Mouse (Mus musculus): ENCODE measurements at regions not wholly inside any gene's neighbourhood (a gene's known extent, or its start where the extent isn't known, plus 50 kb on each side); places are given as distances from the start of the nearest gene placed in this dataset.
"Not testable (repeated sequence)": the region's sequence is repeated elsewhere in the genome, so short reads cannot be mapped to it uniquely, and the experiment has no call there.

GRCm38 (mm10) chr12:25509666-25510065, 412.7 kb upstream of the Id2 start:
- H3K4me3 ChIP-seq (ENCODE audit: insufficient read depth, low read depth, low read length) = no peak overlapping the region
- H3K27ac ChIP-seq (ENCODE audit: insufficient read depth, low read depth, low read length) = no peak overlapping the region
- TF ChIP-seq CTCF (IDR thresholded peaks at IDR 0.05; ENCODE audit: insufficient read depth, low read depth, low read length) = no peak
- TF ChIP-seq POLR2A (IDR thresholded peaks at IDR 0.05; ENCODE audit: insufficient read depth, low read depth, low read length) = no peak
- H3K4me1 ChIP-seq (ENCODE audit: control insufficient read depth, insufficient read depth, low read length) = no peaks in the 10 kb centered on the region
- 91% methylated on average over 4 of the region's 4 CpGs for WGBS

GRCm38 (mm10) chr12:25493233-25493632, 396.3 kb upstream of the Id2 start:
- no peak overlapping the region for H3K4me3 ChIP-seq (ENCODE audit: insufficient read depth, low read depth, low read length)
- no peaks in the 10 kb centered on the region for H3K4me1 ChIP-seq (ENCODE audit: control insufficient read depth, insufficient read depth, low read length)
- TF ChIP-seq CTCF (IDR thresholded peaks at IDR 0.05; ENCODE audit: insufficient read depth, low read depth, low read length) (no peak), POLR2A (IDR thresholded peaks at IDR 0.05; ENCODE audit: insufficient read depth, low read depth, low read length) (no peak)
- WGBS = 97% methylated on average over 5 of the region's 5 CpGs
- H3K27ac ChIP-seq (ENCODE audit: insufficient read depth, low read depth, low read length) = no peak overlapping the region

- TF ChIP-seq CTCF (IDR thresholded peaks at IDR 0.05; ENCODE audit: insufficient read depth, low read depth, low read length) = no peak
- no peak for TF ChIP-seq POLR2A (IDR thresholded peaks at IDR 0.05; ENCODE audit: insufficient read depth, low read depth, low read length)
- H3K27ac ChIP-seq (ENCODE audit: insufficient read depth, low read depth, low read length) = no peak overlapping the region
Observed at GRCm38 (mm10) chr12:25492483-25493190, 395.7 kb upstream of the Id2 start.

GRCm38 (mm10) chr12:25475180-25475758, 378.3 kb upstream of the Id2 start:
- TF ChIP-seq CTCF (IDR thresholded peaks at IDR 0.05; ENCODE audit: insufficient read depth, low read depth, low read length) = no peak
- TF ChIP-seq POLR2A (IDR thresholded peaks at IDR 0.05; ENCODE audit: insufficient read depth, low read depth, low read length) = no peak
- H3K27ac ChIP-seq (ENCODE audit: insufficient read depth, low read depth, low read length) = no peak overlapping the region
- H3K4me1 ChIP-seq (ENCODE audit: control insufficient read depth, insufficient read depth, low read length) = peaks cover 7% of the 10 kb centered on the region; the same call in 1 of the 2 replicates
- no peak overlapping the region for H3K4me3 ChIP-seq (ENCODE audit: insufficient read depth, low read depth, low read length)
- WGBS = 40% methylated on average over 10 of the region's 10 CpGs

More at GRCm38 (mm10) chr12:25492483-25493190, 395.7 kb upstream of the Id2 start:
- WGBS = 97% methylated on average over 3 of the region's 3 CpGs
- H3K4me1 ChIP-seq (ENCODE audit: control insufficient read depth, insufficient read depth, low read length) = no peaks in the 10 kb centered on the region
- H3K4me3 ChIP-seq (ENCODE audit: insufficient read depth, low read depth, low read length) = no peak overlapping the region

- WGBS = 70% methylated on average over 10 of the region's 10 CpGs
- no peaks in the 10 kb centered on the region for H3K4me1 ChIP-seq (ENCODE audit: control insufficient read depth, insufficient read depth, low read length)
- no peak overlapping the region for H3K27ac ChIP-seq (ENCODE audit: insufficient read depth, low read depth, low read length)
- TF ChIP-seq CTCF (IDR thresholded peaks at IDR 0.05; ENCODE audit: insufficient read depth, low read depth, low read length) (no peak), POLR2A (IDR thresholded peaks at IDR 0.05; ENCODE audit: insufficient read depth, low read depth, low read length) (no peak)
- H3K4me3 ChIP-seq (ENCODE audit: insufficient read depth, low read depth, low read length) = no peak overlapping the region
Observed at GRCm38 (mm10) chr12:25469181-25469580, 372.2 kb upstream of the Id2 start.

- TF ChIP-seq POLR2A (IDR thresholded peaks at IDR 0.05; ENCODE audit: insufficient read depth, low read depth, low read length) = no peak
- Histone ChIP-seq H3K27ac (ENCODE audit: insufficient read depth, low read depth, low read length) (no peak overlapping the region), H3K4me1 (ENCODE audit: control insufficient read depth, insufficient read depth, low read length) (no peaks in the 10 kb centered on the region), H3K4me3 (ENCODE audit: insufficient read depth, low read depth, low read length) (no peak overlapping the region)
- 74% methylated on average over 12 of the region's 12 CpGs for WGBS
Observed at GRCm38 (mm10) chr12:25467789-25468188, 370.8 kb upstream of the Id2 start.

GRCm38 (mm10) chr12:25462690-25463089, 365.8 kb upstream of the Id2 start:
- H3K27ac ChIP-seq (ENCODE audit: insufficient read depth, low read depth, low read length); H3K4me3 ChIP-seq (ENCODE audit: insufficient read depth, low read depth, low read length); H3K4me1 ChIP-seq (ENCODE audit: control insufficient read depth, insufficient read depth, low read length): not testable (repeated sequence)
- 90% methylated on average over 2 of the region's 2 CpGs for WGBS

GRCm38 (mm10) chr12:25455281-25455989, 358.5 kb upstream of the Id2 start:
- 89% methylated on average over 7 of the region's 7 CpGs for WGBS
- Histone ChIP-seq H3K4me3 (ENCODE audit: insufficient read depth, low read depth, low read length) (no peak overlapping the region), H3K4me1 (ENCODE audit: control insufficient read depth, insufficient read depth, low read length) (no peaks in the 10 kb centered on the region), H3K27ac (ENCODE audit: insufficient read depth, low read depth, low read length) (no peak overlapping the region)
- no peak for TF ChIP-seq POLR2A (IDR thresholded peaks at IDR 0.05; ENCODE audit: insufficient read depth, low read depth, low read length)
- TF ChIP-seq CTCF (IDR thresholded peaks at IDR 0.05; ENCODE audit: insufficient read depth, low read depth, low read length) = no peak

- H3K4me3 ChIP-seq (ENCODE audit: insufficient read depth, low read depth, low read length) = no peak overlapping the region
- no peak overlapping the region for H3K27ac ChIP-seq (ENCODE audit: insufficient read depth, low read depth, low read length)
- TF ChIP-seq CTCF (IDR thresholded peaks at IDR 0.05; ENCODE audit: insufficient read depth, low read depth, low read length) = no peak
- TF ChIP-seq POLR2A (IDR thresholded peaks at IDR 0.05; ENCODE audit: insufficient read depth, low read depth, low read length) = no peak
- WGBS = 68% methylated on average over 3 of the region's 3 CpGs
- H3K4me1 ChIP-seq (ENCODE audit: control insufficient read depth, insufficient read depth, low read length) = no peaks in the 10 kb centered on the region
Observed at GRCm38 (mm10) chr12:25453356-25453755, 356.4 kb upstream of the Id2 start.
